Comparison of ENCODE assay signal across 26 mouse cellular contexts in genomic region chr6:39807050-39807560, GRCm38 (mm10). TPM values are rescaled to one million over a fixed set of nuclear protein-coding genes. Genes with fewer than 3 reads are reported as not detected.
DNase-seq lines count a peak whose midpoint lies in the region; ATAC-seq and TF ChIP-seq lines count a peak whose summit lies in the region.
"Had no signal": no experiment of that assay in that cellular context is flagged by ENCODE, and none has a peak within 500 bp of the region (broad histone marks: within the 10 kb centered on the region; RNA-seq: fewer than 3 reads in every experiment).

No protein-coding gene starts in this region.

- H3K36me3 ChIP-seq in kidney, postnatal 0 days (ENCODE audit: insufficient read depth, low read length): 0 out of 2 replicates have a peak, but pooled peaks cover 6% of the 10 kb centered on the region
- H3K36me3 ChIP-seq in midbrain, postnatal 0 days (ENCODE audit: insufficient read depth, low read length): 0 out of 2 replicates have a peak, but pooled peaks cover 2% of the 10 kb centered on the region
- H3K36me3 ChIP-seq in midbrain, embryonic 14.5 days (ENCODE audit: control insufficient read depth, insufficient read depth, low read length): 0 out of 2 replicates have a peak, but pooled peaks cover 3% of the 10 kb centered on the region
- H3K36me3 ChIP-seq in forebrain, embryonic 12.5 days (replicated peaks): peaks cover 17% of the 10 kb centered on the region; the same call in 1 of the 2 replicates

- H3K27ac ChIP-seq in kidney, postnatal 0 days: no peak overlapping the region
- H3K27ac ChIP-seq in midbrain, postnatal 0 days (ENCODE audit: low read depth, low read length): no peak overlapping the region
- no peak overlapping the region for H3K27ac ChIP-seq in midbrain, embryonic 14.5 days (replicated peaks; ENCODE audit: low read depth, low read length)
- no peak overlapping the region for H3K27ac ChIP-seq in forebrain, embryonic 12.5 days
- H3K27ac ChIP-seq: midbrain, embryonic 15.5 days; stomach, postnatal 0 days had no signal

- no peak overlapping the region for H3K9ac ChIP-seq in kidney, postnatal 0 days (ENCODE audit: low read depth, low read length)
- no peak overlapping the region for H3K9ac ChIP-seq in midbrain, postnatal 0 days (replicated peaks; ENCODE audit: low read length, poor library complexity, severe bottlenecking)
- no peak overlapping the region for H3K9ac ChIP-seq in midbrain, embryonic 14.5 days (replicated peaks; ENCODE audit: low read length)
- no peak overlapping the region for H3K9ac ChIP-seq in forebrain, embryonic 12.5 days
- H3K9ac ChIP-seq: forebrain, embryonic 13.5 days; midbrain, embryonic 15.5 days had no signal

- H3K27me3 ChIP-seq in kidney, postnatal 0 days (ENCODE audit: insufficient read depth, low read length): no peaks in the 10 kb centered on the region
- H3K27me3 ChIP-seq in midbrain, postnatal 0 days (ENCODE audit: insufficient read depth, low read length): no peaks in the 10 kb centered on the region
- no peaks in the 10 kb centered on the region for H3K27me3 ChIP-seq in midbrain, embryonic 14.5 days (ENCODE audit: control insufficient read depth, insufficient read depth, low read length)
- H3K27me3 ChIP-seq in forebrain, embryonic 12.5 days: no peaks in the 10 kb centered on the region
- H3K27me3 ChIP-seq: forebrain, embryonic 13.5 days; megakaryocyte, embryonic 14.5 days; midbrain, embryonic 15.5 days had no signal

- TF ChIP-seq CTCF in kidney, postnatal 0 days (IDR thresholded peaks at IDR 0.05; ENCODE audit: low read depth): peak; percentile 27; the same call in 1 of the 2 replicates
- TF ChIP-seq CTCF in midbrain, postnatal 0 days (IDR thresholded peaks at IDR 0.05): peak; percentile 47

- 92% methylated on average over 7 of the region's 7 CpGs for WGBS in kidney, postnatal 0 days
- WGBS in midbrain, postnatal 0 days: 95% methylated on average over 7 of the region's 7 CpGs
- 93% methylated on average over 7 of the region's 7 CpGs for WGBS in midbrain, embryonic 14.5 days
- WGBS in forebrain, embryonic 12.5 days: 94% methylated on average over 7 of the region's 7 CpGs

- H3K9me3 ChIP-seq in kidney, postnatal 0 days (replicated peaks; ENCODE audit: low read length): no peaks in the 10 kb centered on the region
- no peaks in the 10 kb centered on the region for H3K9me3 ChIP-seq in midbrain, postnatal 0 days (ENCODE audit: low read length)
- H3K9me3 ChIP-seq in midbrain, embryonic 14.5 days (ENCODE audit: control insufficient read depth, low read length): no peaks in the 10 kb centered on the region
- H3K9me3 ChIP-seq in forebrain, embryonic 12.5 days: no peaks in the 10 kb centered on the region
- H3K9me3 ChIP-seq: forebrain, embryonic 13.5 days; hindbrain, embryonic 10.5 days; megakaryocyte, embryonic 14.5 days; midbrain, embryonic 15.5 days had no signal

- peaks cover 3% of the 10 kb centered on the region; the same call in 1 of the 2 replicates for H3K4me1 ChIP-seq in kidney, postnatal 0 days (replicated peaks; ENCODE audit: insufficient read depth, low read length)
- H3K4me1 ChIP-seq in midbrain, postnatal 0 days (ENCODE audit: insufficient read depth, low read length): no peaks in the 10 kb centered on the region
- peaks cover 7% of the 10 kb centered on the region; the same call in 1 of the 2 replicates for H3K4me1 ChIP-seq in midbrain, embryonic 14.5 days (ENCODE audit: control insufficient read depth, insufficient read depth, low read length)
- H3K4me1 ChIP-seq in forebrain, embryonic 12.5 days: peaks cover 22% of the 10 kb centered on the region

- no peak overlapping the region for H3K4me2 ChIP-seq in kidney, postnatal 0 days (ENCODE audit: low read length)
- no peak overlapping the region for H3K4me2 ChIP-seq in midbrain, postnatal 0 days (ENCODE audit: low read depth, low read length, poor library complexity, severe bottlenecking)
- H3K4me2 ChIP-seq in midbrain, embryonic 14.5 days (ENCODE audit: low read length): no peak overlapping the region
- no peak overlapping the region for H3K4me2 ChIP-seq in forebrain, embryonic 12.5 days
- H3K4me2 ChIP-seq: forebrain, embryonic 13.5 days; liver, embryonic 11.5 days; midbrain, embryonic 15.5 days had no signal

- peak; percentile 12 for DNase-seq in adrenal gland, postnatal 14 days
- DNase-seq in adrenal gland, adult 8-10 months: no peak
- DNase-seq in kidney, postnatal 0 days (ENCODE audit: low spot score): no peak
- DNase-seq in kidney, adult 9 months: no peak
- DNase-seq in midbrain, postnatal 0 days (ENCODE audit: low spot score): peak; percentile 18
- no peak for DNase-seq in midbrain, embryonic 14.5 days
- DNase-seq: cerebellum, adult 2 months; gastrocnemius, postnatal 10 days; heart, postnatal 14 days; layer of hippocampus, adult 9-11 months; lung, adult 18-20 months; lung, postnatal 4 days; right cerebral cortex, postnatal 4 days; thymus, adult 18-20 months; thymus, postnatal 25 days had no signal

- ATAC-seq in kidney, postnatal 0 days (replicated peaks; ENCODE audit: low FRiP score, low read depth): no peak
- no peak for ATAC-seq in midbrain, postnatal 0 days (ENCODE audit: low FRiP score)
- ATAC-seq in midbrain, embryonic 14.5 days (ENCODE audit: low FRiP score, low TSS enrichment): no peak
- no peak for ATAC-seq in forebrain, embryonic 12.5 days (ENCODE audit: low FRiP score)
- ATAC-seq: CD4-positive, CD25-positive, alpha-beta regulatory T cell, adult 4 months; forebrain, embryonic 13.5 days; intestine, postnatal 0 days; lung, postnatal 0 days; midbrain, embryonic 15.5 days had no signal

- H3K4me3 ChIP-seq in kidney, postnatal 0 days (replicated peaks; ENCODE audit: low read depth, low read length): no peak overlapping the region
- no peak overlapping the region for H3K4me3 ChIP-seq in midbrain, postnatal 0 days (ENCODE audit: low read depth, low read length)
- no peak overlapping the region for H3K4me3 ChIP-seq in midbrain, embryonic 14.5 days (replicated peaks; ENCODE audit: low read depth, low read length)
- H3K4me3 ChIP-seq in forebrain, embryonic 12.5 days (replicated peaks): no peak overlapping the region
- H3K4me3 ChIP-seq: erythroblast, embryonic 14.5 days; forebrain, embryonic 13.5 days; hindbrain, embryonic 10.5 days; megakaryocyte, embryonic 14.5 days; midbrain, embryonic 15.5 days had no signal

RNA-seq across cellular contexts. Expression of gene Mrps33, which starts 3.7 kb away (rescaled TPM):
- 79.0 and 91.7 TPM in 2 replicates for total RNA-seq in adrenal gland, postnatal 14 days (2021)
- 10 to 100 TPM; 52.2 to 76.7 (median 72.3) TPM for total RNA-seq in adrenal gland, adult 8-10 months (2022)
- 220 and 245 TPM in 2 replicates for polyA plus RNA-seq in kidney, postnatal 0 days (2015; fragmentation: Nextera tagmentation; extraction: Ambion mirVana)
- total RNA-seq in midbrain, postnatal 0 days (2014; rRNA removed): 34.3 and 41.7 TPM in 2 replicates
- polyA plus RNA-seq in midbrain, postnatal 0 days (2015; fragmentation: Nextera tagmentation; extraction: Ambion mirVana): 167 and 171 TPM in 2 replicates
- polyA plus RNA-seq in midbrain, embryonic 14.5 days (2014; fragmentation: Nextera tagmentation; extraction: Ambion mirVana): 192 and 205 TPM in 2 replicates
- polyA plus RNA-seq in forebrain, embryonic 12.5 days (2016; fragmentation: Nextera tagmentation; extraction: Ambion mirVana): 258 and 263 TPM in 2 replicates

Comparison
In these comparisons a context has a peak if more than half of its experiments do, and no peak if none do; other contexts are left out.
1. DNase-seq: peak in adrenal gland, postnatal 14 days (single experiment) and midbrain, postnatal 0 days (single experiment); none in adrenal gland, adult 8-10 months (single experiment), kidney, postnatal 0 days (single experiment), kidney, adult 9 months (single experiment) and midbrain, embryonic 14.5 days (single experiment).